Mouse (Mus musculus): ENCODE data around the gene 8030411F24Rik.
A peak's percentile ranks its signal among the peaks of the same experiment; 100 is the strongest.
"Not testable (repeated sequence)": the region's sequence is repeated elsewhere in the genome, so short reads cannot be mapped to it uniquely, and the experiment has no call there.

Gene 8030411F24Rik

DNA sequence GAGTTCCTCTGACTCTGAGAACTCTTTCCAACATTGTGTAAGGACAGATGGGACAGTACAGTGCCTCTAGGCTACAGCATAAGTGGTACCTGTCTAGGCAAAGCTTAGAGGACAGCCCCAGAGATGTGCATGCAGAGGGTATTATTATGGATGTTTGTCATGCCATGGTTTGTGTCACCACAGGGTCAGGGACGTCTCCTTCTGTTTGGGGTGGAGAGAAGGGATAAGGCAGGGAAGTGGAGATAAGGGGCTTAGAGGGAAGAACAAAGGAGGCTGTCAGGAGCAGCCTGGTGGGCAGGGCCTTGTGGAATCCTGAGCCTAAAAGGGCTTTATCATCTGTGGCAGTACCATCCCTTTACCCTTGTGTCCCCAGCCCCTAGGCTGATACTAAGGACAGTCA lies at the start of gene 8030411F24Rik:
Gene 8030411F24Rik, plus strand, starts transcription at position 301 of the 400 bp plus-strand sequence.
- no peak for DNase-seq (ENCODE audit: low spot score)

DNA sequence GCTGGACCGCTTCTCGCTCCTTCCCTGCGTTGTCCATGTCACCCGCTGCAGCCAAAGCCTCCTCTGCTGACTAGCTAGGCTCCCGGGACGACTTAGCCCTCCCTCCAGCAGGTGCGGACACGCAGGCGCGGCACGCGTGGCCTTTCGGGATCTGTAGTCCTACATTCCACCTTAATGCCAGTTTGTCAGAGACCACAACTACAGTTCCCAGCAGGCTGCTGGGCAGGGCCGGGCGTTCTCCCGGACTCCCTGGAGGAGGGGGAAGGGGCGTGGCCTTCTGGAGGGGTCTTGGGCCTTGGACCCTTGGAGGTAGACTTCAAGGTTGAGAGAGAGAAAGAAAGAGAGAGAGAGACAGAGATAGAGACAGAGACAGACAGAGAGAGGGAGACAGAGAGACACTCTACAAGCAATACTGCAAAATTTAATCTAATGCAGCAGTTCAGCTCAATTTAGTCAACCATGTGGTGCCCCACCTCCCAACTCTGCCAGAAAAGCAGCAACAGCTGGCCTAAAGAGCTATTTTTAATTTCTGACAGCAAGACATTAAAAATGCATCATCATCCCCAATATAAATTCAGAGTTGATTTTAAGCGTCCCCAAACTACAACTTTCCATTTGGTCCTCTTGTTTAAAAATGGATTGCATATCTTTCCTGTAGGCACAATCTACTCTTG lies 49.3 kb upstream of the 8030411F24Rik start, which contains the start of gene Napb:
Gene Napb, minus strand, starts transcription at position 141 of the 674 bp plus-strand sequence.
- DNase-seq (ENCODE audit: low spot score) = peak; percentile 93

DNA sequence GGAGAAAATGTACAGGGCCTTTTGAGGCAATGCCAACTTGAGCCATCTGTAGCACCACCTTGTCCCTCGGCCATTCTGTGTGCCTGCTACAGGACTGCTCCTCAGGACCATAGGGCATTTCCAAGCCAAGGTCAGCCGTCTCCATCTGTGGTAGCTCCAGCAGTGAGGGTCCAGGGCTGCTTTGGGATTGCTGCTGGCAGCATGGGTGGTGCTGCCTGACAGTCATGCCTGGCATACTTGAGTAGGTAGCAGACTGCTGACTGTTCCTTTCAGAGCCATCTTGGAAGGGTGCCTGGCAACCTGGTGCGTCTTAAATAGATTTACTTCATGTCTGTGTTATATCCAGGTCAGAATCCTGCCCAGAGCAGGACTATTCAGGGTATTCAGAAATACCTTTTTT lies 38.8 kb upstream of the 8030411F24Rik start:
- DNase-seq (ENCODE audit: low spot score) = no peak

- DNase-seq (ENCODE audit: low spot score) = no peak
These were observed 37.9 kb upstream of the 8030411F24Rik start for GRCm38 (mm10) chr2:148743846-148744407.

- no peak for DNase-seq (ENCODE audit: low spot score)
These were observed 31.8 kb upstream of the 8030411F24Rik start, which contains the start of gene Cstl1 for GRCm38 (mm10) chr2:148750058-148750457. Gene Cstl1 (plus strand): TSS chr2:148750358.

GRCm38 (mm10) chr2:148751893-148752813 lies 29.7 kb upstream of the 8030411F24Rik start:
- peak; percentile 24 for DNase-seq (ENCODE audit: low spot score)

GRCm38 (mm10) chr2:148754310-148754846 lies 27.4 kb upstream of the 8030411F24Rik start:
- no peak for DNase-seq (ENCODE audit: low spot score)

DNA sequence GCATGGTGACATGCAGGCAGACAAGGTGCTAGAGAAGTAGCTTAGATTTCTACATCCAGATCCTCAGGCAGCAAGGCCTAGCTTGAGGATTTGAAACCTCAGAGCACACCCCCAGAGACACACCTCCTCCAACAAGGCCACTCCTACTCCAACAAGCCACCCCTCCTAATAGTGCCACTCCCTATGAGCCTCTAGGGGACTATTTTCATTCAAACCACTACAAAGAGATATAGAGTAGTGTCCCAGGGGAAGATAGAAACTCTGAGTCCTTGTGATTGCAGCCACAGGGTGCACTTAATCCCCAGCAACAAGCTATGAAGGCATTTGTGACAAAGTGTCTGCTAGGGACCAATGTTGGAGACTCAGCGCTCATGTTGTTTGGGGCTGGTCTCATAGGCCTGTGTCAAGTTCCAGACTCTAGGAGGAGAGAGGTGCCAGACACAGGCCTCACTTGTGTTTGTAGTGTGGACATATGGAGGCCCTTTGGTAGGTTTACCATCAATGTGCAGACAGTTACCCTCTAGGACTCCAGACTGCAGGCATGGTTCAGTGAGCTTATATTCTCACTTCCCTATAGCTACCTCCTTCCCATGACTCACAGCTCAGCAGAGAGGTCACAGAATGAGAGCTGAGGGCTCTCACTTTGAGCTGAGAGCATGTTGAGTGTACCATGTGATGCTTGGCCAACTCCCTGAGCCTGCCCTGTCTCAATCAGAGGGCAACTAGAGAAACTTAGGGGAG lies 18.0 kb upstream of the 8030411F24Rik start:
- no peak for DNase-seq (ENCODE audit: low spot score)

- not testable (repeated sequence) for DNase-seq (ENCODE audit: low spot score)
These were observed 10.4 kb upstream of the 8030411F24Rik start, which contains the start of gene Cst11 for GRCm38 (mm10) chr2:148771397-148771796. Gene Cst11 (minus strand): TSS chr2:148771497.

GRCm38 (mm10) chr2:148789142-148789541 lies 7.3 kb downstream of the 8030411F24Rik start, which contains the start of gene Cst12:
Gene Cst12 (plus strand): TSS chr2:148789361.
- peak; percentile 12 for DNase-seq (ENCODE audit: low spot score)

- DNase-seq (ENCODE audit: low spot score) = no peak
These were observed 16.7 kb downstream of the 8030411F24Rik start, which contains the start of gene Cst8 for GRCm38 (mm10) chr2:148798485-148798884. Gene Cst8 (plus strand): TSS chr2:148798785.

GRCm38 (mm10) chr2:148801491-148801921 lies 19.7 kb downstream of the 8030411F24Rik start:
- peak; percentile 22 for DNase-seq (ENCODE audit: low spot score)

GRCm38 (mm10) chr2:148806696-148807095 lies 24.9 kb downstream of the 8030411F24Rik start:
- DNase-seq (ENCODE audit: low spot score) = no peak

- no peak for DNase-seq (ENCODE audit: low spot score)
These were observed 38.1 kb downstream of the 8030411F24Rik start, which contains the start of gene Cst13 for GRCm38 (mm10) chr2:148819909-148820308. Gene Cst13 (plus strand): TSS chr2:148820081.

GRCm38 (mm10) chr2:148825986-148826385 lies 44.2 kb downstream of the 8030411F24Rik start:
- DNase-seq (ENCODE audit: low spot score) = no peak

DNA sequence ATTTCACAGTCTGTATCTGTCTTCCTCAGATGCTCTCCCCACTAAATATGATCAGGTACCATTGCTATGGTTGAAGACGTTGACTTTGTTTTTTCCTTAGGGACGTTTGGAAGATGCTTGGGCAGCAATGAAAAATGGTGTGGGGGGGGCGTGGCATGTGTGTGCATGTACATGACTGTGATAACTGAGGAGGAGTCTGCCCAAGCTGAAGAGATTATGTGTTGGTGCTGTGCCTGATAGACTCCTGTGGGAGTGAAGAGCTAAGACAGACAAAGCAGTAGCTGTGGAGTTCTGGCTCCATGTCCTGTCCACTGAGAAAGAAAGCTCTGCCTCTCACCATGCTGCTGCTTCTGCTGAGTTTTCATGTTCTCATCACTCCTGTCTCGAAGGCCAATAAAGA lies 53.1 kb downstream of the 8030411F24Rik start, which contains the start of gene Cst9:
Gene Cst9, plus strand, starts transcription at position 236 of the 400 bp plus-strand sequence.
- no peak for DNase-seq (ENCODE audit: low spot score)
